Mouse (Mus musculus) limb, embryonic 12.5 days (tissue): ENCODE results near the gene Slc27a5. TPM values are rescaled to one million over a fixed set of nuclear protein-coding genes. Genes with fewer than 3 reads are reported as not detected.

Experiments used
- ATAC-seq: fragments of 200-750 bp; cut with Nextera tagmentation; 2 replicates; pipeline ENCODE4 v1.8.0; 2017; ENCODE audit warnings: low read depth, moderate TSS enrichment; ENCODE audit not compliant: insufficient number of reproducible peaks, insufficient read depth, low FRiP score, low TSS enrichment
- H3K27ac ChIP-seq: fragments of 300-500 bp; sonication (generic); 2 replicates; pipeline ENCODE4 v1.5.1; 2016; ENCODE audit warnings: mild to moderate bottlenecking, moderate library complexity
- H3K27me3 ChIP-seq: fragments of 300-500 bp; sonication (generic); 2 replicates; pipeline ENCODE4 v1.6.1; 2016; ENCODE audit warnings: mild to moderate bottlenecking, moderate library complexity
- H3K36me3 ChIP-seq: fragments of 300-500 bp; sonication (generic); 2 replicates; pipeline ENCODE4 v1.6.1; 2016; ENCODE audit warnings: mild to moderate bottlenecking, moderate library complexity
- H3K4me1 ChIP-seq: fragments of 300-500 bp; sonication (generic); replicated peaks from 2 replicates; pipeline ENCODE4 v1.6.1; 2016
- H3K4me2 ChIP-seq: fragments of 300-500 bp; sonication (generic); 2 replicates; pipeline ENCODE4 v1.6.1; 2016; ENCODE audit warnings: mild to moderate bottlenecking, moderate library complexity
- H3K4me3 ChIP-seq: fragments of 300-500 bp; sonication (generic); replicated peaks from 2 replicates; pipeline ENCODE4 v1.5.1; 2016; ENCODE audit warnings: mild to moderate bottlenecking
- H3K9ac ChIP-seq: fragments of 300-500 bp; sonication (generic); replicated peaks from 2 replicates; pipeline ENCODE4 v1.6.1; 2016; ENCODE audit warnings: mild to moderate bottlenecking, moderate library complexity
- H3K9me3 ChIP-seq: fragments of 300-500 bp; sonication (generic); 2 replicates; pipeline ENCODE4 v1.6.1; 2016; ENCODE audit warnings: mild to moderate bottlenecking, moderate library complexity
- WGBS: fragments of 180-500 bp; shearing (Covaris S2); methylation state at CpG from one replicate; pipeline ENCODE4 v1.1.7; 2016; 5-methylcytosine and 5-hydroxymethylcytosine counted together
- polyA plus RNA-seq: library from polyadenylated mRNA; unstranded; fragments of >200 nt; fragmentation: Nextera tagmentation; extraction: Ambion mirVana; gene quantifications from 2 replicates; pipeline ENCODE4 v1.2.1, GENCODE M21; 2016

Slc27a5 gene
- polyA plus RNA-seq, 1 experiment from 2014 or later = not detected

- peak overlapping the region; percentile 99 for H3K9ac ChIP-seq
- peak; percentile 81 for ATAC-seq
Observed at GRCm38 (mm10) chr7:13023928-13024731, 26.1 kb upstream of the Slc27a5 start.

GRCm38 (mm10) chr7:13022773-13023535, 25.0 kb upstream of the Slc27a5 start:
- H3K4me1 ChIP-seq = peaks cover 25% of the 10 kb centered on the region
- H3K9ac ChIP-seq = peak overlapping the region; percentile 99
- no peaks in the 10 kb centered on the region for H3K27me3 ChIP-seq
- peak; percentile 70 for ATAC-seq
- H3K9me3 ChIP-seq = no peaks in the 10 kb centered on the region
- H3K36me3 ChIP-seq = peaks cover 27% of the 10 kb centered on the region
- 4% methylated on average over 31 of the region's 31 CpGs for WGBS
- peak overlapping the region; percentile 100 for H3K27ac ChIP-seq
- H3K4me2 ChIP-seq = peak overlapping the region; percentile 100
- H3K4me3 ChIP-seq = peak overlapping the region; percentile 96

More at GRCm38 (mm10) chr7:13023928-13024731, 26.1 kb upstream of the Slc27a5 start:
- H3K4me3 ChIP-seq = peak overlapping the region; percentile 96
- peak overlapping the region; percentile 100 for H3K27ac ChIP-seq
- H3K4me2 ChIP-seq = peak overlapping the region; percentile 100
- no peaks in the 10 kb centered on the region for H3K27me3 ChIP-seq
- no peaks in the 10 kb centered on the region for H3K9me3 ChIP-seq
- WGBS = under 1% methylated on average over 74 of the region's 95 CpGs
- H3K4me1 ChIP-seq = peaks cover 25% of the 10 kb centered on the region
- peaks cover 39% of the 10 kb centered on the region for H3K36me3 ChIP-seq

- Histone ChIP-seq H3K9me3 (no peaks in the 10 kb centered on the region), H3K9ac (no peak overlapping the region), H3K36me3 (no peaks in the 10 kb centered on the region), H3K27ac (no peak overlapping the region), H3K27me3 (no peaks in the 10 kb centered on the region), H3K4me3 (no peak overlapping the region), H3K4me2 (no peak overlapping the region), H3K4me1 (peaks cover 5% of the 10 kb centered on the region; the same call in 1 of the 2 replicates)
- ATAC-seq = no peak
- WGBS = 88% methylated on average over 1 of the region's 1 CpGs
Observed at GRCm38 (mm10) chr7:13015217-13015616, 17.2 kb upstream of the Slc27a5 start.

- H3K27me3 ChIP-seq = no peaks in the 10 kb centered on the region
- no peaks in the 10 kb centered on the region for H3K36me3 ChIP-seq
- H3K9me3 ChIP-seq = no peaks in the 10 kb centered on the region
- no peak overlapping the region for H3K4me2 ChIP-seq
- H3K27ac ChIP-seq = no peak overlapping the region
- ATAC-seq = no peak
- H3K4me3 ChIP-seq = no peak overlapping the region
- peaks cover 6% of the 10 kb centered on the region; the same call in 1 of the 2 replicates for H3K4me1 ChIP-seq
- WGBS = 29% methylated on average over 6 of the region's 6 CpGs
- H3K9ac ChIP-seq = no peak overlapping the region
Observed at GRCm38 (mm10) chr7:13014275-13014839, 16.4 kb upstream of the Slc27a5 start.

GRCm38 (mm10) chr7:13013671-13014070, 15.7 kb upstream of the Slc27a5 start:
- H3K9ac ChIP-seq = no peak overlapping the region
- 68% methylated on average over 4 of the region's 4 CpGs for WGBS
- H3K36me3 ChIP-seq = no peaks in the 10 kb centered on the region
- no peak overlapping the region for H3K4me2 ChIP-seq
- H3K27me3 ChIP-seq = no peaks in the 10 kb centered on the region
- ATAC-seq = no peak
- no peaks in the 10 kb centered on the region for H3K9me3 ChIP-seq
- no peak overlapping the region for H3K4me3 ChIP-seq
- peaks cover 9% of the 10 kb centered on the region for H3K4me1 ChIP-seq
- no peak overlapping the region for H3K27ac ChIP-seq

GRCm38 (mm10) chr7:13010005-13010908, 12.3 kb upstream of the Slc27a5 start, which contains the start of gene Zbtb45:
Zbtb45 (minus strand) TSS chr7:13010034.
- H3K4me1 ChIP-seq = peaks cover 31% of the 10 kb centered on the region
- peak within 1 kb of the TSS; percentile 74 for H3K4me2 ChIP-seq
- H3K36me3 ChIP-seq = peaks cover 26% of the 10 kb centered on the region
- peak within 1 kb of the TSS; percentile 77 for H3K9ac ChIP-seq
- H3K27me3 ChIP-seq = peaks cover 15% of the 10 kb centered on the region
- H3K9me3 ChIP-seq = no peaks in the 10 kb centered on the region
- H3K27ac ChIP-seq = peak within 1 kb of the TSS; percentile 95
- WGBS = 19% methylated on average over 26 of the region's 26 CpGs
- no peak; the same call in 1 of the 2 replicates for ATAC-seq
- H3K4me3 ChIP-seq = peak within 1 kb of the TSS; percentile 60

GRCm38 (mm10) chr7:13009143-13010004, 11.4 kb upstream of the Slc27a5 start:
- WGBS = under 1% methylated on average over 42 of the region's 42 CpGs
- no peaks in the 10 kb centered on the region for H3K9me3 ChIP-seq
- H3K36me3 ChIP-seq = peaks cover 32% of the 10 kb centered on the region
- peak; percentile 83 for ATAC-seq
- H3K4me1 ChIP-seq = peaks cover 31% of the 10 kb centered on the region
- H3K27me3 ChIP-seq = peaks cover 15% of the 10 kb centered on the region
- H3K4me2 ChIP-seq = peak overlapping the region; percentile 74
- peak overlapping the region; percentile 77 for H3K9ac ChIP-seq
- H3K4me3 ChIP-seq = peak overlapping the region; percentile 60
- H3K27ac ChIP-seq = peak overlapping the region; percentile 95

GRCm38 (mm10) chr7:13007341-13008092, 9.5 kb upstream of the Slc27a5 start:
- peak overlapping the region; percentile 77 for H3K9ac ChIP-seq
- peaks cover 31% of the 10 kb centered on the region for H3K4me1 ChIP-seq
- WGBS = 36% methylated on average over 57 of the region's 57 CpGs
- no peak overlapping the region for H3K27ac ChIP-seq
- no peak for ATAC-seq
- H3K36me3 ChIP-seq = peaks cover 41% of the 10 kb centered on the region
- peaks cover 15% of the 10 kb centered on the region for H3K27me3 ChIP-seq
- H3K9me3 ChIP-seq = no peaks in the 10 kb centered on the region
- H3K4me2 ChIP-seq = peak overlapping the region; percentile 47
- peak overlapping the region; percentile 18 for H3K4me3 ChIP-seq

- Histone ChIP-seq H3K27me3 (peaks cover 15% of the 10 kb centered on the region), H3K9me3 (no peaks in the 10 kb centered on the region), H3K4me2 (peak overlapping the region; percentile 47), H3K4me1 (peaks cover 31% of the 10 kb centered on the region), H3K27ac (no peak overlapping the region), H3K4me3 (0 out of 2 replicates have a peak overlapping the region, but pooled peaks have one; percentile 16), H3K9ac (peak overlapping the region; percentile 77; the same call in 1 of the 2 replicates), H3K36me3 (peaks cover 41% of the 10 kb centered on the region)
- no peak for ATAC-seq
- WGBS = 80% methylated on average over 10 of the region's 10 CpGs
Observed at GRCm38 (mm10) chr7:13006531-13006930, 8.5 kb upstream of the Slc27a5 start.
